Mouse (Mus musculus) heart, embryonic 15.5 days (tissue): ENCODE results near the gene Gse1. TPM values are rescaled to one million over a fixed set of nuclear protein-coding genes. Genes with fewer than 3 reads are reported as not detected.

Experiments
- ATAC-seq: fragments of 200-750 bp; cut with Nextera tagmentation; replicated peaks from 2 replicates; pipeline ENCODE4 v1.8.0; 2017; ENCODE audit warnings: low read depth, moderate TSS enrichment; ENCODE audit not compliant: insufficient number of reproducible peaks, insufficient read depth, low FRiP score
- H3K27ac ChIP-seq: fragments of 300-500 bp; sonication (generic); 2 replicates; pipeline ENCODE4 v1.5.1; 2015; ENCODE audit warnings: mild to moderate bottlenecking, inconsistent platforms
- H3K27me3 ChIP-seq: fragments of 300-500 bp; sonication (generic); 2 replicates; pipeline ENCODE4 v1.6.1; 2015; ENCODE audit warnings: inconsistent platforms
- H3K36me3 ChIP-seq: fragments of 300-500 bp; sonication (generic); 2 replicates; pipeline ENCODE4 v1.6.1; 2015; ENCODE audit warnings: mild to moderate bottlenecking, inconsistent platforms
- H3K4me1 ChIP-seq: fragments of 300-500 bp; sonication (generic); replicated peaks from 2 replicates; pipeline ENCODE4 v1.6.1; 2015; ENCODE audit warnings: inconsistent platforms
- H3K4me2 ChIP-seq: fragments of 300-500 bp; sonication (generic); 2 replicates; pipeline ENCODE4 v1.6.1; 2015; ENCODE audit warnings: inconsistent platforms, mild to moderate bottlenecking, moderate library complexity
- H3K4me3 ChIP-seq: fragments of 300-500 bp; sonication (generic); 2 replicates; pipeline ENCODE4 v1.5.1; 2015; ENCODE audit warnings: mild to moderate bottlenecking, inconsistent platforms
- H3K9ac ChIP-seq: fragments of 300-500 bp; sonication (generic); 2 replicates; pipeline ENCODE4 v1.6.1; 2015; ENCODE audit warnings: mild to moderate bottlenecking, inconsistent platforms
- H3K9me3 ChIP-seq: fragments of 300-500 bp; sonication (generic); replicated peaks from 2 replicates; pipeline ENCODE4 v1.6.1; 2016; ENCODE audit warnings: inconsistent platforms
- WGBS: fragments of 180-500 bp; shearing (Covaris S2); methylation state at CpG from one replicate; pipeline ENCODE4 v1.1.7; 2015; ENCODE audit warnings: mixed read lengths; 5-methylcytosine and 5-hydroxymethylcytosine counted together
- polyA plus RNA-seq: library from polyadenylated mRNA; unstranded; fragments of >200 nt; fragmentation: Nextera tagmentation; extraction: Ambion mirVana; gene quantifications from 2 replicates; pipeline ENCODE4 v1.2.1, GENCODE M21; 2015

Gene Gse1
- polyA plus RNA-seq, 1 experiment from 2014 or later, result 8.9 TPM

- no peak for ATAC-seq
- WGBS, result 53% methylated on average over 15 of the region's 15 CpGs
These were observed 169.5 kb downstream of the Gse1 start for GRCm38 (mm10) chr8:120397444-120398411.

GRCm38 (mm10) chr8:120399212-120399934, 171.1 kb downstream of the Gse1 start:
- Histone ChIP-seq H3K9ac (no peak overlapping the region), H3K27ac (no peak overlapping the region), H3K4me2 (no peak overlapping the region), H3K9me3 (no peaks in the 10 kb centered on the region), H3K4me3 (no peak overlapping the region), H3K36me3 (no peaks in the 10 kb centered on the region), H3K27me3 (no peaks in the 10 kb centered on the region), H3K4me1 (peaks cover 15% of the 10 kb centered on the region)
- ATAC-seq, result no peak
- WGBS, result 65% methylated on average over 33 of the region's 33 CpGs

More at GRCm38 (mm10) chr8:120397444-120398411, 169.5 kb downstream of the Gse1 start:
- Histone ChIP-seq H3K27me3 (no peaks in the 10 kb centered on the region), H3K4me3 (no peak overlapping the region), H3K36me3 (no peaks in the 10 kb centered on the region), H3K9me3 (no peaks in the 10 kb centered on the region), H3K4me2 (no peak overlapping the region), H3K9ac (no peak overlapping the region), H3K27ac (no peak overlapping the region), H3K4me1 (peaks cover 21% of the 10 kb centered on the region)

GRCm38 (mm10) chr8:120401216-120401615, 173.0 kb downstream of the Gse1 start:
- no peak for ATAC-seq
- H3K4me1 ChIP-seq, result peaks cover 17% of the 10 kb centered on the region
- no peak overlapping the region for H3K4me3 ChIP-seq
- WGBS, result 78% methylated on average over 2 of the region's 2 CpGs
- no peaks in the 10 kb centered on the region for H3K36me3 ChIP-seq
- no peaks in the 10 kb centered on the region for H3K27me3 ChIP-seq
- no peaks in the 10 kb centered on the region for H3K9me3 ChIP-seq
- H3K27ac ChIP-seq, result no peak overlapping the region
- no peak overlapping the region for H3K4me2 ChIP-seq
- no peak overlapping the region for H3K9ac ChIP-seq

- H3K9ac ChIP-seq, result no peak overlapping the region
- WGBS, result 87% methylated on average over 7 of the region's 7 CpGs
- no peak overlapping the region for H3K4me3 ChIP-seq
- H3K4me1 ChIP-seq, result peaks cover 17% of the 10 kb centered on the region
- H3K36me3 ChIP-seq, result no peaks in the 10 kb centered on the region
- no peak for ATAC-seq
- no peak overlapping the region for H3K4me2 ChIP-seq
- no peaks in the 10 kb centered on the region for H3K9me3 ChIP-seq
- H3K27ac ChIP-seq, result no peak overlapping the region
- H3K27me3 ChIP-seq, result no peaks in the 10 kb centered on the region
These were observed 173.5 kb downstream of the Gse1 start for GRCm38 (mm10) chr8:120401712-120402111.

GRCm38 (mm10) chr8:120403606-120404269, 175.5 kb downstream of the Gse1 start:
- no peak for ATAC-seq
- Histone ChIP-seq H3K9ac (no peak overlapping the region), H3K36me3 (no peaks in the 10 kb centered on the region), H3K4me1 (peaks cover 25% of the 10 kb centered on the region), H3K27me3 (no peaks in the 10 kb centered on the region), H3K4me3 (no peak overlapping the region), H3K9me3 (no peaks in the 10 kb centered on the region), H3K27ac (no peak overlapping the region), H3K4me2 (no peak overlapping the region)
- 75% methylated on average over 7 of the region's 7 CpGs for WGBS

- H3K9me3 ChIP-seq, result no peaks in the 10 kb centered on the region
- H3K27me3 ChIP-seq, result peaks cover 5% of the 10 kb centered on the region; the same call in 1 of the 2 replicates
- H3K4me1 ChIP-seq, result peaks cover 29% of the 10 kb centered on the region
- H3K36me3 ChIP-seq, result no peaks in the 10 kb centered on the region
- no peak overlapping the region for H3K4me2 ChIP-seq
- no peak for ATAC-seq
- H3K4me3 ChIP-seq, result no peak overlapping the region
- 67% methylated on average over 7 of the region's 7 CpGs for WGBS
- no peak overlapping the region for H3K27ac ChIP-seq
- H3K9ac ChIP-seq, result no peak overlapping the region
These were observed 176.4 kb downstream of the Gse1 start for GRCm38 (mm10) chr8:120404609-120405036.

- no peaks in the 10 kb centered on the region for H3K36me3 ChIP-seq
- peaks cover 29% of the 10 kb centered on the region for H3K4me1 ChIP-seq
- 91% methylated on average over 12 of the region's 12 CpGs for WGBS
- H3K9me3 ChIP-seq, result no peaks in the 10 kb centered on the region
- ATAC-seq, result no peak
- H3K9ac ChIP-seq, result no peak overlapping the region
- H3K27ac ChIP-seq, result no peak overlapping the region
- H3K4me2 ChIP-seq, result no peak overlapping the region
- H3K4me3 ChIP-seq, result no peak overlapping the region
- peaks cover 9% of the 10 kb centered on the region; the same call in 1 of the 2 replicates for H3K27me3 ChIP-seq
These were observed 177.9 kb downstream of the Gse1 start for GRCm38 (mm10) chr8:120406008-120406632.

- ATAC-seq, result peak; percentile 23; the same call in 1 of the 2 replicates
- H3K9ac ChIP-seq, result no peak overlapping the region
- H3K27ac ChIP-seq, result no peak overlapping the region
- peaks cover 10% of the 10 kb centered on the region; the same call in 1 of the 2 replicates for H3K27me3 ChIP-seq
- WGBS, result 18% methylated on average over 9 of the region's 9 CpGs
- H3K9me3 ChIP-seq, result no peaks in the 10 kb centered on the region
- H3K4me1 ChIP-seq, result peaks cover 37% of the 10 kb centered on the region
- H3K4me2 ChIP-seq, result no peak overlapping the region; the same call in 1 of the 2 replicates
- no peaks in the 10 kb centered on the region for H3K36me3 ChIP-seq
- H3K4me3 ChIP-seq, result no peak overlapping the region
These were observed 179.5 kb downstream of the Gse1 start for GRCm38 (mm10) chr8:120407701-120408240.

- H3K4me3 ChIP-seq, result no peak overlapping the region
- H3K9ac ChIP-seq, result no peak overlapping the region
- H3K4me1 ChIP-seq, result peaks cover 41% of the 10 kb centered on the region
- H3K4me2 ChIP-seq, result no peak overlapping the region; the same call in 1 of the 2 replicates
- no peaks in the 10 kb centered on the region for H3K36me3 ChIP-seq
- ATAC-seq, result no peak
- H3K27ac ChIP-seq, result no peak overlapping the region
- H3K27me3 ChIP-seq, result peaks cover 10% of the 10 kb centered on the region; the same call in 1 of the 2 replicates
- no peaks in the 10 kb centered on the region for H3K9me3 ChIP-seq
- 49% methylated on average over 14 of the region's 14 CpGs for WGBS
These were observed 180.3 kb downstream of the Gse1 start for GRCm38 (mm10) chr8:120408241-120409215.
